Mouse (Mus musculus): ENCODE results near the gene Dusp28. TPM values are rescaled to one million over a fixed set of nuclear protein-coding genes. Genes with fewer than 3 reads are reported as not detected.

Gene Dusp28
- polyA plus RNA-seq, 2 experiments: 8.0 to 10.6 TPM

GRCm38 (mm10) chr1:92939746-92940145, 33.0 kb downstream of the Dusp28 start:
- no peak overlapping the region for H3K4me3 ChIP-seq (replicated peaks; ENCODE audit: low read length)
- H3K9ac ChIP-seq (ENCODE audit: low read depth, low read length, severe bottlenecking): no peak overlapping the region
- ATAC-seq (ENCODE audit: low FRiP score, low read depth): no peak
- no peak overlapping the region for H3K4me2 ChIP-seq (replicated peaks; ENCODE audit: low read depth, low read length, severe bottlenecking)
- TF ChIP-seq POLR2A (IDR thresholded peaks at IDR 0.05; ENCODE audit: borderline replicate concordance, extremely low read depth, insufficient read depth, insufficient read length): no peak
- no peaks in the 10 kb centered on the region for H3K27me3 ChIP-seq (ENCODE audit: control insufficient read depth, insufficient read depth, low read length)
- no peak overlapping the region for H3K27ac ChIP-seq (replicated peaks; ENCODE audit: low read depth, low read length)
- no peak for DNase-seq (ENCODE audit: low spot score)
- no peaks in the 10 kb centered on the region for H3K9me3 ChIP-seq (ENCODE audit: control insufficient read depth, low read length)
- WGBS: 97% methylated on average over 4 of the region's 4 CpGs
- peaks cover 8% of the 10 kb centered on the region for H3K4me1 ChIP-seq (ENCODE audit: control insufficient read depth, insufficient read depth, low read length)
- peaks cover 62% of the 10 kb centered on the region for H3K36me3 ChIP-seq (ENCODE audit: control insufficient read depth, insufficient read depth, low read length)

- Histone ChIP-seq H3K9me3 (ENCODE audit: control insufficient read depth, low read length) (no peaks in the 10 kb centered on the region), H3K27ac (replicated peaks; ENCODE audit: low read depth, low read length) (no peak overlapping the region), H3K9ac (ENCODE audit: low read depth, low read length, severe bottlenecking) (no peak overlapping the region), H3K4me2 (replicated peaks; ENCODE audit: low read depth, low read length, severe bottlenecking) (no peak overlapping the region), H3K27me3 (ENCODE audit: control insufficient read depth, insufficient read depth, low read length) (no peaks in the 10 kb centered on the region), H3K4me3 (replicated peaks; ENCODE audit: low read length) (no peak overlapping the region), H3K4me1 (ENCODE audit: control insufficient read depth, insufficient read depth, low read length) (no peaks in the 10 kb centered on the region), H3K36me3 (ENCODE audit: control insufficient read depth, insufficient read depth, low read length) (peaks cover 89% of the 10 kb centered on the region)
- DNase-seq (ENCODE audit: low spot score) (no peak), ATAC-seq (ENCODE audit: low FRiP score, low read depth) (no peak)
- TF ChIP-seq POLR2A (IDR thresholded peaks at IDR 0.05; ENCODE audit: borderline replicate concordance, extremely low read depth, insufficient read depth, insufficient read length): no peak
- 91% methylated on average over 19 of the region's 19 CpGs for WGBS
Measured at GRCm38 (mm10) chr1:92943219-92943989, 36.6 kb downstream of the Dusp28 start.

GRCm38 (mm10) chr1:92947966-92948365, 41.2 kb downstream of the Dusp28 start:
- no peak overlapping the region for H3K4me2 ChIP-seq (replicated peaks; ENCODE audit: low read depth, low read length, severe bottlenecking)
- no peak overlapping the region for H3K9ac ChIP-seq (ENCODE audit: low read depth, low read length, severe bottlenecking)
- TF ChIP-seq POLR2A (IDR thresholded peaks at IDR 0.05; ENCODE audit: borderline replicate concordance, extremely low read depth, insufficient read depth, insufficient read length): no peak
- no peak for ATAC-seq (ENCODE audit: low FRiP score, low read depth)
- 88% methylated on average over 3 of the region's 3 CpGs for WGBS
- no peak overlapping the region for H3K27ac ChIP-seq (replicated peaks; ENCODE audit: low read depth, low read length)
- H3K9me3 ChIP-seq (ENCODE audit: control insufficient read depth, low read length): no peaks in the 10 kb centered on the region
- H3K27me3 ChIP-seq (ENCODE audit: control insufficient read depth, insufficient read depth, low read length): no peaks in the 10 kb centered on the region
- no peak overlapping the region for H3K4me3 ChIP-seq (replicated peaks; ENCODE audit: low read length)
- DNase-seq (ENCODE audit: low spot score): no peak
- H3K4me1 ChIP-seq (ENCODE audit: control insufficient read depth, insufficient read depth, low read length): no peaks in the 10 kb centered on the region
- peaks cover 64% of the 10 kb centered on the region for H3K36me3 ChIP-seq (ENCODE audit: control insufficient read depth, insufficient read depth, low read length)

GRCm38 (mm10) chr1:92949426-92949825, 42.6 kb downstream of the Dusp28 start:
- H3K27me3 ChIP-seq (ENCODE audit: control insufficient read depth, insufficient read depth, low read length): no peaks in the 10 kb centered on the region
- ATAC-seq (ENCODE audit: low FRiP score, low read depth) (no peak), DNase-seq (ENCODE audit: low spot score) (no peak)
- H3K4me3 ChIP-seq (replicated peaks; ENCODE audit: low read length): no peak overlapping the region
- 54% methylated on average over 6 of the region's 6 CpGs for WGBS
- H3K9me3 ChIP-seq (ENCODE audit: control insufficient read depth, low read length): no peaks in the 10 kb centered on the region
- H3K36me3 ChIP-seq (ENCODE audit: control insufficient read depth, insufficient read depth, low read length): peaks cover 53% of the 10 kb centered on the region
- no peaks in the 10 kb centered on the region for H3K4me1 ChIP-seq (ENCODE audit: control insufficient read depth, insufficient read depth, low read length)
- H3K4me2 ChIP-seq (replicated peaks; ENCODE audit: low read depth, low read length, severe bottlenecking): no peak overlapping the region
- H3K27ac ChIP-seq (replicated peaks; ENCODE audit: low read depth, low read length): no peak overlapping the region
- H3K9ac ChIP-seq (ENCODE audit: low read depth, low read length, severe bottlenecking): no peak overlapping the region
- TF ChIP-seq POLR2A (IDR thresholded peaks at IDR 0.05; ENCODE audit: borderline replicate concordance, extremely low read depth, insufficient read depth, insufficient read length): no peak

GRCm38 (mm10) chr1:92950607-92951006, 43.8 kb downstream of the Dusp28 start, which contains the start of gene Gpr35:
TSS of gene Gpr35 (plus strand) at chr1:92950865.
- no peak for ATAC-seq (ENCODE audit: low FRiP score, low read depth)
- 69% methylated on average over 5 of the region's 5 CpGs for WGBS
- Histone ChIP-seq H3K4me2 (replicated peaks; ENCODE audit: low read depth, low read length, severe bottlenecking) (no peak within 1 kb of the TSS), H3K9ac (ENCODE audit: low read depth, low read length, severe bottlenecking) (no peak within 1 kb of the TSS), H3K9me3 (ENCODE audit: control insufficient read depth, low read length) (no peaks in the 10 kb centered on the region), H3K27me3 (ENCODE audit: control insufficient read depth, insufficient read depth, low read length) (no peaks in the 10 kb centered on the region), H3K36me3 (ENCODE audit: control insufficient read depth, insufficient read depth, low read length) (peaks cover 42% of the 10 kb centered on the region), H3K27ac (replicated peaks; ENCODE audit: low read depth, low read length) (no peak within 1 kb of the TSS), H3K4me1 (ENCODE audit: control insufficient read depth, insufficient read depth, low read length) (no peaks in the 10 kb centered on the region), H3K4me3 (replicated peaks; ENCODE audit: low read length) (no peak within 1 kb of the TSS)
- no peak for DNase-seq (ENCODE audit: low spot score)
- no peak for TF ChIP-seq POLR2A (IDR thresholded peaks at IDR 0.05; ENCODE audit: borderline replicate concordance, extremely low read depth, insufficient read depth, insufficient read length)
